Mouse (Mus musculus) MEL (cell line): Measurements from ENCODE around the gene Wfdc2. TPM values are rescaled to one million over a fixed set of nuclear protein-coding genes. Genes with fewer than 3 reads are reported as not detected.

Source experiments
- DNase-seq: peaks from one replicate; pipeline ENCODE4 v3.0.0; 2011; ENCODE audit warnings: low read depth, low spot score
- H3K27ac ChIP-seq: 2 replicates; pipeline ENCODE4 v1.5.1; 2012; ENCODE audit warnings: low read depth, mild to moderate bottlenecking, control low read depth, low read length, moderate library complexity; ENCODE audit not compliant: control insufficient read depth
- H3K27me3 ChIP-seq, 2 experiments: fragments of 150-350 bp in 1 of 2; sonication (generic) in 1 of 2; 2 replicates each; pipeline ENCODE4 v1.6.1; 2012; ENCODE audit warnings: low read length in 2 of 2, mild to moderate bottlenecking in 2 of 2, improper control_type of control experiment in 1 of 2, moderate library complexity in 1 of 2; ENCODE audit not compliant: insufficient read depth in 2 of 2, control insufficient read depth in 1 of 2
- H3K36me3 ChIP-seq, 2 experiments: 2 replicates each; pipeline ENCODE4 v1.6.1; 2012 to 2014; ENCODE audit warnings: low read length in 2 of 2, improper control_type of control experiment in 1 of 2, inconsistent platforms in 1 of 2, mild to moderate bottlenecking in 1 of 2; ENCODE audit not compliant: insufficient read depth in 2 of 2, control insufficient read depth in 1 of 2
- H3K4me1 ChIP-seq, 2 experiments: fragments of 150-350 bp in 1 of 2; sonication (generic) in 1 of 2; 2 replicates each; pipeline ENCODE4 v1.6.1; 2012; ENCODE audit warnings: low read length in 2 of 2, improper control_type of control experiment in 1 of 2, mild to moderate bottlenecking in 1 of 2; ENCODE audit not compliant: insufficient read depth in 2 of 2, control insufficient read depth in 1 of 2
- H3K4me3 ChIP-seq, 2 experiments: fragments of 150-350 bp in 1 of 2; sonication (generic) in 1 of 2; 2 replicates each; pipeline ENCODE4 v1.5.1; 2012; ENCODE audit warnings: low read depth in 2 of 2, low read length in 2 of 2, mild to moderate bottlenecking in 2 of 2, moderate library complexity in 2 of 2, control low read depth in 1 of 2, improper control_type of control experiment in 1 of 2; ENCODE audit not compliant: control insufficient read depth in 1 of 2, insufficient read depth in 1 of 2
- H3K79me2 ChIP-seq: 2 replicates; pipeline ENCODE4 v1.6.1; 2012; ENCODE audit warnings: mild to moderate bottlenecking, low read length, moderate library complexity; ENCODE audit not compliant: control insufficient read depth, poor library complexity, insufficient read depth
- H3K9ac ChIP-seq: 2 replicates; pipeline ENCODE4 v1.6.1; 2012; ENCODE audit warnings: low read depth, mild to moderate bottlenecking, control low read depth, low read length, moderate library complexity; ENCODE audit not compliant: control insufficient read depth, poor library complexity, severe bottlenecking
- H3K9me3 ChIP-seq: fragments of 150-350 bp; sonication (generic); replicated peaks from 2 replicates; pipeline ENCODE4 v1.6.1; 2012; ENCODE audit warnings: mild to moderate bottlenecking, low read length, improper control_type of control experiment, moderate library complexity; ENCODE audit not compliant: insufficient read depth
- EP300 ChIP-seq, 2 experiments: IDR thresholded peaks; 2 replicates each; pipeline ENCODE4 v1.6.1; 2011; ENCODE audit warnings: improper control_type of control experiment in 2 of 2, low read length in 2 of 2, low read depth in 1 of 2, mild to moderate bottlenecking in 1 of 2
- ETS1 ChIP-seq: IDR thresholded peaks from 2 replicates; pipeline ENCODE4 v1.6.1; 2012; ENCODE audit warnings: low read depth, mild to moderate bottlenecking, inconsistent platforms, low read length, improper control_type of control experiment, moderate library complexity
- MEF2A ChIP-seq: IDR thresholded peaks from 2 replicates; pipeline ENCODE4 v1.6.1; 2014; ENCODE audit warnings: low read depth, mild to moderate bottlenecking, inconsistent platforms, low read length, improper control_type of control experiment; ENCODE audit not compliant: poor library complexity, insufficient replicate concordance, severe bottlenecking; ENCODE audit errors: extremely low read depth
- NRF1 ChIP-seq: IDR thresholded peaks from 2 replicates; pipeline ENCODE4 v1.6.1; 2014; ENCODE audit warnings: low read depth, mild to moderate bottlenecking, inconsistent platforms, low read length, improper control_type of control experiment, moderate library complexity; ENCODE audit not compliant: poor library complexity, insufficient read depth, severe bottlenecking
- POLR2A ChIP-seq, 2 experiments: IDR thresholded peaks; 2 replicates each; pipeline ENCODE4 v1.6.1; 2011 to 2012; ENCODE audit warnings: low read length in 2 of 2, mild to moderate bottlenecking in 2 of 2, control low read depth in 1 of 2, improper control_type of control experiment in 1 of 2, low read depth in 1 of 2, moderate library complexity in 1 of 2; ENCODE audit not compliant: control insufficient read depth in 1 of 2, insufficient read depth in 1 of 2, poor library complexity in 1 of 2
- POLR2AphosphoS5 ChIP-seq: IDR thresholded peaks from 2 replicates; pipeline ENCODE4 v1.6.1; 2012; ENCODE audit warnings: low read depth, borderline replicate concordance, mild to moderate bottlenecking, inconsistent platforms, low read length, moderate library complexity, mixed read lengths
- RCOR1 ChIP-seq: IDR thresholded peaks from 2 replicates; pipeline ENCODE4 v1.6.1; 2012; ENCODE audit warnings: low read depth, mild to moderate bottlenecking, inconsistent platforms, low read length, improper control_type of control experiment
- TBP ChIP-seq: IDR thresholded peaks from 2 replicates; pipeline ENCODE4 v1.8.0; 2011; ENCODE audit warnings: low read depth, low read length, improper control_type of control experiment
- polyA plus RNA-seq, 2 experiments: library from polyadenylated mRNA; stranded (reverse) in 1 of 2; unstranded in 1 of 2; fragments of >175 nt in 1 of 2; fragments of >200 nt in 1 of 2; gene quantifications; 2 replicates each; pipeline versions ENCODE4 v1.2.1 to v1.2.4; 2012; ENCODE audit warnings: low replicate concordance in 2 of 2, low read depth in 1 of 2; ENCODE audit not compliant: insufficient read length in 2 of 2, insufficient read depth in 1 of 2, missing spikeins in 1 of 2
- total RNA-seq: library from RNA; depleted of rRNA; stranded (reverse); fragments of 300-350 nt; gene quantifications from 2 replicates; pipeline ENCODE4 v1.2.3, GENCODE M21; 2012; rRNA removed

Wfdc2 gene
- total and polyA plus RNA-seq, 3 experiments: not detected

DNA sequence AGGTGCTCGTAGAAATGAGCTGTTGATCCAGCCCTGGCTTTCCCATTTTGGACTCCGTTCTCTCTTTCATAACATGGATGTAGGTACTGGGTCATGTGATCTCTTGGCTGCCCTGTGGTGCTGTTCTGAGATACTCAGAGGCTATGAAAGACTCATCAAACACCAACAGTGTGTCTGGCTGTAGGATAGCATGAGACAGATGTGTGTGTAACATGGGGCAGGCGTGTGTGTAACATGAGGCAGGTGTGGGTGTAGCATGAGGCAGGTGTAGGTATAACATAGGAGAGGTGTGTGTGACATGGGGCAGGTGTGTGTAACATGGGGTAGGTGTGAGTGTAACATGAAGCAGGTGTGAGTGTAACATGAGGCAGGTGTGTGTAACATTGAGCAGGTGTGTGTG, 53.2 kb downstream of the Wfdc2 start:
- no peak for TF ChIP-seq TBP
- no peak for TF ChIP-seq POLR2A (IDR thresholded peaks at IDR 0.05; ENCODE audit: control insufficient read depth in 1 of 2, insufficient read depth in 1 of 2, low read depth in 1 of 2, low read length in 2 of 2, poor library complexity in 1 of 2)
- no peak for TF ChIP-seq MEF2A
- no peak for TF ChIP-seq RCOR1
- TF ChIP-seq NRF1: no peak
- TF ChIP-seq POLR2AphosphoS5: no peak; the same call in 1 of the 2 replicates
- TF ChIP-seq ETS1: no peak
- no peak for TF ChIP-seq EP300 (IDR thresholded peaks at IDR 0.05; ENCODE audit: low read depth in 1 of 2, low read length in 2 of 2)
- Histone ChIP-seq H3K27me3 (0 out of 4 replicates have a peak, but pooled peaks cover 0 to under 1% of the 10 kb centered on the region in 2 experiments), H3K27ac (no peak overlapping the region), H3K79me2 (no peaks in the 10 kb centered on the region), H3K9ac (no peak overlapping the region), H3K4me1 (no peaks in the 10 kb centered on the region), H3K9me3 (no peaks in the 10 kb centered on the region), H3K4me3 (no peak overlapping the region), H3K36me3 (no peaks in the 10 kb centered on the region)
- no peak for DNase-seq

Other genes starting within 250 kb of the Wfdc2 start
- gene Svs6, start 245.7 kb upstream of the Wfdc2 start, total RNA-seq: not detected in 2 replicates
- not detected for gene Svs6, start 245.7 kb upstream of the Wfdc2 start, polyA plus RNA-seq
- not detected in 2 replicates for gene Svs5, start 229.7 kb upstream of the Wfdc2 start, total RNA-seq
- gene Svs5, start 229.7 kb upstream of the Wfdc2 start, polyA plus RNA-seq: not detected
- gene Slpi, start 173.3 kb upstream of the Wfdc2 start, total RNA-seq: not detected in 2 replicates
- gene Slpi, start 173.3 kb upstream of the Wfdc2 start, polyA plus RNA-seq: not detected
- not detected in 2 replicates for gene Rbpjl, start 159.3 kb upstream of the Wfdc2 start, total RNA-seq
- gene Rbpjl, start 159.3 kb upstream of the Wfdc2 start, polyA plus RNA-seq: under 1 TPM in 1 of 2 experiments, not detected in 1; 0.07 TPM
- not detected in 2 replicates for gene Matn4, start 157.3 kb upstream of the Wfdc2 start, total RNA-seq
- gene Matn4, start 157.3 kb upstream of the Wfdc2 start, polyA plus RNA-seq: not detected
- gene Sdc4, start 118.5 kb upstream of the Wfdc2 start, total RNA-seq: not detected in 2 replicates
- gene Sdc4, start 118.5 kb upstream of the Wfdc2 start, polyA plus RNA-seq: not detected
- gene Sys1, start 105.4 kb upstream of the Wfdc2 start, total RNA-seq: 94.3 and 96.5 TPM in 2 replicates
- gene Sys1, start 105.4 kb upstream of the Wfdc2 start, polyA plus RNA-seq: 10 to 100 TPM in 1 of 2 experiments, not detected in 1; 85.8 TPM
- 1.0 TPM in 1 of 2 replicates, not detected in the other for gene Gm20458, start 101.4 kb upstream of the Wfdc2 start, total RNA-seq
- gene Gm20458, start 101.4 kb upstream of the Wfdc2 start, polyA plus RNA-seq: 10 to 100 TPM in 1 of 2 experiments, not detected in 1; 19.2 TPM
- gene Trp53tg5, start 88.7 kb upstream of the Wfdc2 start, total RNA-seq: not detected in 2 replicates
- gene Trp53tg5, start 88.7 kb upstream of the Wfdc2 start, polyA plus RNA-seq: under 1 TPM in 1 of 2 experiments, not detected in 1; 0.13 TPM
- 11.9 and 13.1 TPM in 2 replicates for gene Dbndd2, start 76.3 kb upstream of the Wfdc2 start, total RNA-seq
- 1 to 10 TPM in 1 of 2 experiments, not detected in 1; 6.9 TPM for gene Dbndd2, start 76.3 kb upstream of the Wfdc2 start, polyA plus RNA-seq
- 35.8 and 39.8 TPM in 2 replicates for gene Pigt, start 64.9 kb upstream of the Wfdc2 start, total RNA-seq
- gene Pigt, start 64.9 kb upstream of the Wfdc2 start, polyA plus RNA-seq: 100 to 1,000 TPM in 1 of 2 experiments, not detected in 1; 115 TPM
- not detected in 2 replicates for gene Spint3, start 11.0 kb downstream of the Wfdc2 start, total RNA-seq
- gene Spint3, start 11.0 kb downstream of the Wfdc2 start, polyA plus RNA-seq: not detected
- not detected in 2 replicates for gene Wfdc6a, start 23.0 kb downstream of the Wfdc2 start, total RNA-seq
- gene Wfdc6a, start 23.0 kb downstream of the Wfdc2 start, polyA plus RNA-seq: not detected
- not detected in 2 replicates for gene Eppin, start 31.2 kb downstream of the Wfdc2 start, total RNA-seq
- gene Eppin, start 31.2 kb downstream of the Wfdc2 start, polyA plus RNA-seq: not detected
- not detected in 2 replicates for gene Wfdc6b, start 51.1 kb downstream of the Wfdc2 start, total RNA-seq
- not detected for gene Wfdc6b, start 51.1 kb downstream of the Wfdc2 start, polyA plus RNA-seq
- gene Wfdc8, start 51.2 kb downstream of the Wfdc2 start, total RNA-seq: not detected in 2 replicates
- not detected for gene Wfdc8, start 51.2 kb downstream of the Wfdc2 start, polyA plus RNA-seq
- gene Wfdc16, start 76.4 kb downstream of the Wfdc2 start, total RNA-seq: not detected in 2 replicates
- not detected for gene Wfdc16, start 76.4 kb downstream of the Wfdc2 start, polyA plus RNA-seq
- gene Wfdc10, start 93.6 kb downstream of the Wfdc2 start, total RNA-seq: not detected in 2 replicates
- gene Wfdc10, start 93.6 kb downstream of the Wfdc2 start, polyA plus RNA-seq: not detected
- gene Wfdc9, start 94.2 kb downstream of the Wfdc2 start, total RNA-seq: not detected in 2 replicates
- not detected for gene Wfdc9, start 94.2 kb downstream of the Wfdc2 start, polyA plus RNA-seq
- not detected in 2 replicates for gene Wfdc11, start 111.7 kb downstream of the Wfdc2 start, total RNA-seq
- not detected for gene Wfdc11, start 111.7 kb downstream of the Wfdc2 start, polyA plus RNA-seq
- 0.12 TPM in 1 of 2 replicates, not detected in the other for gene Wfdc13, start 122.7 kb downstream of the Wfdc2 start, total RNA-seq
- not detected for gene Wfdc13, start 122.7 kb downstream of the Wfdc2 start, polyA plus RNA-seq
- gene Spint4, start 136.1 kb downstream of the Wfdc2 start, total RNA-seq: not detected in 2 replicates
- not detected for gene Spint4, start 136.1 kb downstream of the Wfdc2 start, polyA plus RNA-seq
- not detected in 2 replicates for gene Spint5, start 152.9 kb downstream of the Wfdc2 start, total RNA-seq
- not detected for gene Spint5, start 152.9 kb downstream of the Wfdc2 start, polyA plus RNA-seq
- 0.20 and 0.31 TPM in 2 replicates for gene Wfdc3, start 183.5 kb downstream of the Wfdc2 start, total RNA-seq
- gene Wfdc3, start 183.5 kb downstream of the Wfdc2 start, polyA plus RNA-seq: under 1 TPM in 1 of 2 experiments, not detected in 1; 0.40 TPM
- 20.6 and 20.9 TPM in 2 replicates for gene Dnttip1, start 183.6 kb downstream of the Wfdc2 start, total RNA-seq
- gene Dnttip1, start 183.6 kb downstream of the Wfdc2 start, polyA plus RNA-seq: 10 to 100 TPM in 1 of 2 experiments, not detected in 1; 59.9 TPM
- gene Ube2c, start 207.5 kb downstream of the Wfdc2 start, total RNA-seq: 170 and 177 TPM in 2 replicates
- gene Ube2c, start 207.5 kb downstream of the Wfdc2 start, polyA plus RNA-seq: 100 to 1,000 TPM; 257 to 365 TPM
- not detected in 2 replicates for gene Tnnc2, start 217.6 kb downstream of the Wfdc2 start, total RNA-seq
- not detected for gene Tnnc2, start 217.6 kb downstream of the Wfdc2 start, polyA plus RNA-seq
- 3.8 and 4.0 TPM in 2 replicates for gene Snx21, start 223.4 kb downstream of the Wfdc2 start, total RNA-seq
- gene Snx21, start 223.4 kb downstream of the Wfdc2 start, polyA plus RNA-seq: 1 to 10 TPM in 1 of 2 experiments, not detected in 1; 7.7 TPM
- gene Acot8, start 242.5 kb downstream of the Wfdc2 start, total RNA-seq: 32.2 and 40.3 TPM in 2 replicates
- 10 to 100 TPM in 1 of 2 experiments, not detected in 1; 30.9 TPM for gene Acot8, start 242.5 kb downstream of the Wfdc2 start, polyA plus RNA-seq
- gene Zswim3, start 242.7 kb downstream of the Wfdc2 start, total RNA-seq: 4.7 and 4.8 TPM in 2 replicates
- 1 to 10 TPM in 1 of 2 experiments, not detected in 1; 5.9 TPM for gene Zswim3, start 242.7 kb downstream of the Wfdc2 start, polyA plus RNA-seq